Mouse (Mus musculus) CD8-positive naive resting alpha-beta T cell, adult 2 months (primary cell): ENCODE data around the gene Fam71e2.

Experiments used
- DNase-seq, 2 experiments: peaks; one replicate each; pipeline ENCODE4 v3.0.0; 2022; ENCODE audit warnings: low read depth in 2 of 2, low spot score in 2 of 2

Fam71e2 gene

DNA sequence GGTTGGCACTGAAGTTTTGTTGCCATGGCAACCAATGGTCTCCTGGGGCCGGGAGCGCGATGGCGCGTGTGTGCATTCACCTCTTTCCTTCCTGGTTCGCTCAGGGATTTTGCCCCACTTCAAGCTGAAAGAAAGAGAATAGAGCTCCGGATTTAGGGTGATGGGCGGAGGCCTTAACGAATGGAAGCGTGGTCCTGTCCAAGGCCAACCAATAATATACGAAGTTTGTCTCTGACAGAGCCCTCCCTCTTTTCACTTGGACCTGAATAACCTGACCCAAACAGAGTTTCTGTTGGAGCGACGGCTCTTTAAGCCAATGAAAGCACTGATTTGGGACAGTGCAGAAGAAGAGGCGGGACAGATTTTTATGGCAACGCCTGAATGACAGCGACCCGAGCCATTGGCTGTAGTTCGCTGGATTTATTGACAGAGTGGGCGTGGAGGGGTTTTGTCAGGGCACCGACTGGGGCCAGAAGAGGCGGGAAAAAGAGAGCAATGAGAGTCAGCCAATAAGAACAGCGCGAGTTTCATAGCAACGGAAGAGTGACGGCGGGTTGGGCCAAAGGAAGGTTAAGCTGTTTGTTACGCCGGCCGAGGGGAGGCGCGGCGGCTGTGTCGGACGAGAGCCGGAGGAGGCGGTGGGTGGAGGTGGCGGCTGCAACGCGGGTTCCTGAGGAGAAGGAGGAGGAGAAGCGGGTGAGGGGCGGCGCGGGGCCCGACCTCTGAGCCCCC is 31.4 kb downstream of the Fam71e2 start, which contains the start of gene Kmt5c:
Kmt5c (plus strand) TSS at position 572 of the 732 bp plus-strand sequence.
- peak; percentile 94 for DNase-seq

GRCm38 (mm10) chr7:4739041-4739543 is 32.0 kb downstream of the Fam71e2 start:
- DNase-seq, result no peak

DNA sequence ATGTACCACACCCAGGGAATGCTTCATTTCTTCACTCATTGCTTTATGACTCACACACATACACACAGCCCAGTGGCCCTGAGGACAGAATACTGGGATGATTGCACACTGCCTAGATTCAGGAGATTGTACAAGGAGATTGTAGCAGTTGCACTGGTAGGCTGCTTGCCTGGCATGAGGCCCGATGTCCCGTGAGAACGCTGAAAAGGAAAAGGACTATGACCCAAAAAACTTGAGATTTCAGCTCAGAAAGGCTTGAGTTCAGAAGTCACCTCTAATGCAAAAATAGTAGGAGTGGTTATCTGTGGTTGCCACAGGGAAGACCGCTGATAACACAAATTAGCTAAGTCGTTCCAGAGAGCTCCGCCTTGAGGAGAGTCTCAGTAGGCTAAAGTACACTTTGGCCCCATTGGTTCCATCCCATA is 38.1 kb downstream of the Fam71e2 start:
- DNase-seq, result no peak

- no peak for DNase-seq
Measured at GRCm38 (mm10) chr7:4731090-4731489, 40.0 kb downstream of the Fam71e2 start.

- no peak for DNase-seq
Measured at GRCm38 (mm10) chr7:4725169-4725568, 45.9 kb downstream of the Fam71e2 start, which contains the start of gene Tmem150b. Gene Tmem150b, minus strand, starts transcription at chr7:4725249.

DNA sequence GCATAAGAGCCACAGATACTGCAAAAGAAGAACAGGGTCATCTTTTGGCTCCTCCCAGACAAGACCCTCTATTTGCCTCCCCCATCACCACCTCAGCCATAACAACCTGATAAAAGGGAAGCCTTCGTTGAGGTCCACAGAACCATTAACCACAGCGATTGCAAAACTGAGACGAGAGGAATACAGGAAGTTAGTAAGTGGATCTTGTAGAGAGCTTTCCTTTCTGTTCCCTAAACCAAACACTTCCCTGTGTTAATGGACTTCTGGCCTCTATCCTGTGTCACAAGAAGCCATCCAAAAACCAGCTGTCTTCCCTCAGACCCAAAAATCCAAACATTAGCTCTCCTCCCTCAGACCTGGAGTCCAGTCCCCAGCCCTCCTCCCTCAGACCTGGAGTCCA is 46.7 kb downstream of the Fam71e2 start:
- no peak for DNase-seq

- DNase-seq, result peak in 1 of 2 experiments; percentile 16
Measured at GRCm38 (mm10) chr7:4723508-4723907, 47.6 kb downstream of the Fam71e2 start.

DNA sequence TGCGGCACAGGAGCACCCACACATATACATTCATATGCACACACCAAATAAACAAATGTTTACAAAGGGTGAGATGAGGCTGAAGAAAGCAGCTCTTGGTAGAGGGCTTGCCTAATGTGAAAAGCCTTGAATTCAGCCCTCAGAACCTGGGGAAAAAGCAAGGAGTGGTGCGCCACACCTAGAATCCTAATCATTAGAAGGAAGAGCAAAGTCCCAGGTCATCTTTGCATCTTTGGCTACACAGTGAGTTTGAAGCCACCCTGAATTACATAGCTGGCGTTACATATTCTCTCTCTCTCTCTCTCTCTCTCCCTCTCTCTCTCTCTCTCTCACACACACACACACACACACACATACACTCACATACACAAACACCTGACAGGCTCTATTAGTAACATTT is 51.8 kb downstream of the Fam71e2 start:
- DNase-seq, result no peak

GRCm38 (mm10) chr7:4716955-4717354 is 54.1 kb downstream of the Fam71e2 start:
- no peak for DNase-seq

DNA sequence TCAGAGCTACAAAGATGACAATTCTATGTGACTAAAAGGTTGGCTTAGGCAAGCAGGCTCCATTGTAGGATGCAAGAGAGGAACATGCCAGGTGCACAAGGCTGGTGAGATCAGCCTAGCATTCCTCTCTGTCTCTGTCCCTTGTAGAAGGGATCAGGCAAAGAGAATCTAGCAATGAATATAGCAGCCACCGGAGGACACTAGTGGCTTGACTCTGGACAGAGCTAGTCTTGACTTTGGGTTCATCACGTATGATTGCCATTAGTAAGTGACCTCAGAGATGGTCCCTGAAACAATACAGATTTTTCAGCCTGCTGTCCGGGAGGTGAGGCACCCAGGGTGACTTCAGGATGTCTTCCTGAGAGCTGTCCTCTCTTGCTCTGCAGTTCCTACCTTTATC is 58.5 kb downstream of the Fam71e2 start:
- no peak for DNase-seq

DNA sequence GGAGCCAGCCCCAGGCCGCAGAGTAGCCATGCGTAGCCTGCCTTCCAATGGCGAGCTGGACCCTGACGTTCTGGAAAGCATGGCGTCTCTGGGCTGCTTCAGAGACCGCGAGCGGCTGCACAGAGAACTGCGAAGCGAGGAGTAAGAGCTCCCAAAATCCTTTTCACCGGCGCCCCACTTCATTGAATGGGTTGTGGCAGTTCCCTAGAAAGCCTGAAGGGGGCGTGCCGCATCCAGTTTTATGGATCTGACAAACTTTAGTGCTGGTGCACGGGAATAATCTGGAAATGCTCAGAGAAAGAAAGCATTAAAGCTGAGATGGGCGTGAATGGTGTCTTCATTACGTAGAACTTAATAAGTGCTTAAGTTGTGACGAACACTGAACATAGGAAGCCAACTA is 66.0 kb downstream of the Fam71e2 start:
- DNase-seq, result no peak
